Comparison of ENCODE assay signal across 12 mouse cellular contexts in genomic region chr11:73036889-73037288, GRCm38 (mm10). TPM values are rescaled to one million over a fixed set of nuclear protein-coding genes. Genes with fewer than 3 reads are reported as not detected.
DNase-seq lines count a peak whose midpoint lies in the region; ATAC-seq lines count a peak whose summit lies in the region.
"Had no signal": no experiment of that assay in that cellular context is flagged by ENCODE, and none has a peak within 500 bp of the region (broad histone marks: within the 10 kb centered on the region; RNA-seq: fewer than 3 reads in every experiment).

No protein-coding gene starts in this region.

- no peak overlapping the region for H3K4me2 ChIP-seq in midbrain, embryonic 11.5 days
- H3K4me2 ChIP-seq in midbrain, embryonic 13.5 days (replicated peaks): no peak overlapping the region
- no peak overlapping the region for H3K4me2 ChIP-seq in kidney, embryonic 14.5 days (replicated peaks; ENCODE audit: low read depth, low read length)
- no peak overlapping the region for H3K4me2 ChIP-seq in hindbrain, embryonic 12.5 days (replicated peaks)

- H3K9me3 ChIP-seq in midbrain, embryonic 11.5 days (ENCODE audit: control insufficient read depth, low read length): no peaks in the 10 kb centered on the region
- H3K9me3 ChIP-seq in midbrain, embryonic 13.5 days: no peaks in the 10 kb centered on the region
- no peaks in the 10 kb centered on the region for H3K9me3 ChIP-seq in kidney, embryonic 14.5 days (ENCODE audit: control insufficient read depth, low read length)
- H3K9me3 ChIP-seq in hindbrain, embryonic 12.5 days (replicated peaks): no peaks in the 10 kb centered on the region
- H3K9me3 ChIP-seq: megakaryocyte, embryonic 14.5 days had no signal

- peaks cover 1% of the 10 kb centered on the region; the same call in 1 of the 2 replicates for H3K4me1 ChIP-seq in midbrain, embryonic 11.5 days (ENCODE audit: control insufficient read depth, insufficient read depth, low read length)
- H3K4me1 ChIP-seq in midbrain, embryonic 13.5 days (replicated peaks): no peaks in the 10 kb centered on the region
- no peaks in the 10 kb centered on the region for H3K4me1 ChIP-seq in kidney, embryonic 14.5 days (ENCODE audit: control insufficient read depth, insufficient read depth, low read length)
- 0 out of 2 replicates have a peak, but pooled peaks cover 6% of the 10 kb centered on the region for H3K4me1 ChIP-seq in hindbrain, embryonic 12.5 days

- no peak overlapping the region for H3K4me3 ChIP-seq in midbrain, embryonic 11.5 days (ENCODE audit: low read depth, low read length)
- no peak overlapping the region for H3K4me3 ChIP-seq in midbrain, embryonic 13.5 days (replicated peaks)
- H3K4me3 ChIP-seq in kidney, embryonic 14.5 days (ENCODE audit: low read length): no peak overlapping the region
- H3K4me3 ChIP-seq in hindbrain, embryonic 12.5 days: no peak overlapping the region
- H3K4me3 ChIP-seq: megakaryocyte, embryonic 14.5 days had no signal

- 63% methylated on average over 6 of the region's 6 CpGs for WGBS in midbrain, embryonic 11.5 days
- WGBS in midbrain, embryonic 13.5 days: 67% methylated on average over 6 of the region's 6 CpGs
- 52% methylated on average over 6 of the region's 6 CpGs for WGBS in kidney, embryonic 14.5 days
- 61% methylated on average over 6 of the region's 6 CpGs for WGBS in hindbrain, embryonic 12.5 days

- peak; percentile 40 for DNase-seq in adrenal gland, adult 8-10 months
- DNase-seq in adrenal gland, adult 18-20 months (ENCODE audit: low spot score in 2 of 2): no peak
- peak; percentile 47 for DNase-seq in midbrain, embryonic 11.5 days (ENCODE audit: low spot score, missing footprints)
- DNase-seq in R1 (ENCODE audit: low read depth, low spot score): peak; percentile 92
- DNase-seq in mesoderm, embryonic 11.5 days (ENCODE audit: low read depth, low spot score): peak; percentile 34
- DNase-seq: cerebellum, adult 2 months; kidney, adult 8-10 months had no signal

- H3K27ac ChIP-seq in midbrain, embryonic 11.5 days (ENCODE audit: low read depth, low read length): no peak overlapping the region
- H3K27ac ChIP-seq in midbrain, embryonic 13.5 days: no peak overlapping the region
- H3K27ac ChIP-seq in kidney, embryonic 14.5 days (ENCODE audit: low read depth, low read length): no peak overlapping the region
- no peak overlapping the region for H3K27ac ChIP-seq in hindbrain, embryonic 12.5 days
- H3K27ac ChIP-seq: liver, embryonic 14.5 days had no signal

- H3K27me3 ChIP-seq in midbrain, embryonic 11.5 days (ENCODE audit: control insufficient read depth, insufficient read depth, low read length): no peaks in the 10 kb centered on the region
- H3K27me3 ChIP-seq in midbrain, embryonic 13.5 days: no peaks in the 10 kb centered on the region
- no peaks in the 10 kb centered on the region for H3K27me3 ChIP-seq in kidney, embryonic 14.5 days (ENCODE audit: control insufficient read depth, insufficient read depth, low read length)
- no peaks in the 10 kb centered on the region for H3K27me3 ChIP-seq in hindbrain, embryonic 12.5 days
- H3K27me3 ChIP-seq: megakaryocyte, embryonic 14.5 days had no signal

- no peak for ATAC-seq in midbrain, embryonic 11.5 days (ENCODE audit: low FRiP score)
- no peak for ATAC-seq in midbrain, embryonic 13.5 days
- no peak for ATAC-seq in kidney, embryonic 14.5 days (ENCODE audit: low FRiP score, low TSS enrichment)
- no peak for ATAC-seq in hindbrain, embryonic 12.5 days (ENCODE audit: low FRiP score)

- no peaks in the 10 kb centered on the region for H3K36me3 ChIP-seq in midbrain, embryonic 11.5 days (ENCODE audit: control insufficient read depth, insufficient read depth, low read length)
- peaks cover 41% of the 10 kb centered on the region for H3K36me3 ChIP-seq in midbrain, embryonic 13.5 days
- peaks cover 2% of the 10 kb centered on the region for H3K36me3 ChIP-seq in kidney, embryonic 14.5 days (ENCODE audit: control insufficient read depth, insufficient read depth, low read length)
- H3K36me3 ChIP-seq in hindbrain, embryonic 12.5 days: peaks cover 10% of the 10 kb centered on the region; the same call in 1 of the 2 replicates

- H3K9ac ChIP-seq in midbrain, embryonic 11.5 days (ENCODE audit: low read length): no peak overlapping the region
- H3K9ac ChIP-seq in midbrain, embryonic 13.5 days (replicated peaks): no peak overlapping the region
- no peak overlapping the region for H3K9ac ChIP-seq in kidney, embryonic 14.5 days (ENCODE audit: low read depth, low read length)
- no peak overlapping the region for H3K9ac ChIP-seq in hindbrain, embryonic 12.5 days
- H3K9ac ChIP-seq: liver, embryonic 14.5 days had no signal

RNA-seq across cellular contexts. Expression of gene Ncbp3, which starts 10.7 kb away (rescaled TPM):
- total RNA-seq in adrenal gland, adult 8-10 months (2022): 10 to 100 TPM; 11.7 to 19.3 (median 14.4) TPM
- 10 to 100 TPM in 1 of 2 experiments, 1 to 10 TPM in 1; 9.2 to 10.5 TPM for total RNA-seq in adrenal gland, adult 18-20 months (2021)
- 10.8 and 11.0 TPM in 2 replicates for polyA plus RNA-seq in midbrain, embryonic 11.5 days (2014; fragmentation: Nextera tagmentation; extraction: Ambion mirVana)
- polyA plus RNA-seq in midbrain, embryonic 13.5 days (2015; fragmentation: Nextera tagmentation; extraction: Ambion mirVana): 13.5 and 14.2 TPM in 2 replicates
- 8.7 and 12.9 TPM in 2 replicates for polyA plus RNA-seq in kidney, embryonic 14.5 days (2014; fragmentation: Nextera tagmentation; extraction: Ambion mirVana)
- 13.4 and 13.5 TPM in 2 replicates for polyA plus RNA-seq in hindbrain, embryonic 12.5 days (2016; fragmentation: Nextera tagmentation; extraction: Ambion mirVana)

RNA-seq across cellular contexts. Expression of gene Camkk1, which starts 18.1 kb away (rescaled TPM):
- 10 to 100 TPM in 2 of 4 experiments, 1 to 10 TPM in 2; 4.9 to 16.6 (median 10.8) TPM for total RNA-seq in adrenal gland, adult 8-10 months (2022)
- 1 to 10 TPM; 2.5 to 4.5 TPM for total RNA-seq in adrenal gland, adult 18-20 months (2021)
- polyA plus RNA-seq in midbrain, embryonic 11.5 days (2014; fragmentation: Nextera tagmentation; extraction: Ambion mirVana): 3.7 and 4.2 TPM in 2 replicates
- polyA plus RNA-seq in midbrain, embryonic 13.5 days (2015; fragmentation: Nextera tagmentation; extraction: Ambion mirVana): 17.1 and 17.5 TPM in 2 replicates
- polyA plus RNA-seq in kidney, embryonic 14.5 days (2014; fragmentation: Nextera tagmentation; extraction: Ambion mirVana): 2.2 and 2.8 TPM in 2 replicates
- polyA plus RNA-seq in hindbrain, embryonic 12.5 days (2016; fragmentation: Nextera tagmentation; extraction: Ambion mirVana): 13.3 and 13.6 TPM in 2 replicates

RNA-seq across cellular contexts. Expression of gene P2rx1, which starts 38.0 kb away (rescaled TPM):
- total RNA-seq in adrenal gland, adult 8-10 months (2022): under 1 TPM; 0.38 to 0.66 (median 0.46) TPM
- under 1 TPM; 0.56 to 0.83 TPM for total RNA-seq in adrenal gland, adult 18-20 months (2021)
- 1.2 and 1.3 TPM in 2 replicates for polyA plus RNA-seq in midbrain, embryonic 11.5 days (2014; fragmentation: Nextera tagmentation; extraction: Ambion mirVana)
- polyA plus RNA-seq in midbrain, embryonic 13.5 days (2015; fragmentation: Nextera tagmentation; extraction: Ambion mirVana): 0.41 and 0.58 TPM in 2 replicates
- 0.61 and 0.76 TPM in 2 replicates for polyA plus RNA-seq in kidney, embryonic 14.5 days (2014; fragmentation: Nextera tagmentation; extraction: Ambion mirVana)
- 0.81 and 1.2 TPM in 2 replicates for polyA plus RNA-seq in hindbrain, embryonic 12.5 days (2016; fragmentation: Nextera tagmentation; extraction: Ambion mirVana)

RNA-seq across cellular contexts. Expression of gene Itgae, which starts 53.5 kb away (rescaled TPM):
- total RNA-seq in adrenal gland, adult 8-10 months (2022): under 1 TPM; 0.49 to 0.91 (median 0.60) TPM
- 1 to 10 TPM in 1 of 2 experiments, under 1 TPM in 1; 0.33 to 1.1 TPM for total RNA-seq in adrenal gland, adult 18-20 months (2021)
- polyA plus RNA-seq in midbrain, embryonic 11.5 days (2014; fragmentation: Nextera tagmentation; extraction: Ambion mirVana): 0.21 and 0.27 TPM in 2 replicates
- polyA plus RNA-seq in midbrain, embryonic 13.5 days (2015; fragmentation: Nextera tagmentation; extraction: Ambion mirVana): 0.21 and 0.28 TPM in 2 replicates
- 0.20 and 0.24 TPM in 2 replicates for polyA plus RNA-seq in kidney, embryonic 14.5 days (2014; fragmentation: Nextera tagmentation; extraction: Ambion mirVana)
- polyA plus RNA-seq in hindbrain, embryonic 12.5 days (2016; fragmentation: Nextera tagmentation; extraction: Ambion mirVana): 0.30 and 0.35 TPM in 2 replicates

Comparison
In these comparisons a context has a peak if more than half of its experiments do, and no peak if none do; other contexts are left out.
1. DNase-seq: peak in adrenal gland, adult 8-10 months (single experiment), midbrain, embryonic 11.5 days (single experiment), R1 (single experiment) and mesoderm, embryonic 11.5 days (single experiment); none in adrenal gland, adult 18-20 months (0 of 2).